Mouse (Mus musculus) testis, postnatal 14 days (tissue): ENCODE results near the gene Rbms1.

Experiments
- DNase-seq: peaks from one replicate; pipeline ENCODE4 v3.0.0; 2021; ENCODE audit warnings: low spot score

Rbms1 gene

GRCm38 (mm10) chr2:60808822-60809221, 154.2 kb downstream of the Rbms1 start:
- no peak for DNase-seq

- DNase-seq = no peak
Observed at GRCm38 (mm10) chr2:60807341-60808195, 155.4 kb downstream of the Rbms1 start.

GRCm38 (mm10) chr2:60804763-60805162, 158.2 kb downstream of the Rbms1 start:
- no peak for DNase-seq

GRCm38 (mm10) chr2:60803377-60803776, 159.6 kb downstream of the Rbms1 start:
- no peak for DNase-seq

GRCm38 (mm10) chr2:60802828-60803227, 160.2 kb downstream of the Rbms1 start:
- no peak for DNase-seq

GRCm38 (mm10) chr2:60802191-60802590, 160.8 kb downstream of the Rbms1 start:
- DNase-seq = no peak

GRCm38 (mm10) chr2:60801571-60802155, 161.3 kb downstream of the Rbms1 start:
- no peak for DNase-seq

- DNase-seq = no peak
Observed at GRCm38 (mm10) chr2:60800921-60801558, 162.0 kb downstream of the Rbms1 start.

- DNase-seq = no peak
Observed at GRCm38 (mm10) chr2:60799816-60800215, 163.2 kb downstream of the Rbms1 start.

- DNase-seq = no peak
Observed at GRCm38 (mm10) chr2:60798767-60799529, 164.0 kb downstream of the Rbms1 start.

- peak; percentile 15 for DNase-seq
Observed at GRCm38 (mm10) chr2:60796969-60797669, 165.9 kb downstream of the Rbms1 start.

GRCm38 (mm10) chr2:60796616-60796968, 166.4 kb downstream of the Rbms1 start:
- no peak for DNase-seq

- DNase-seq = no peak
Observed at GRCm38 (mm10) chr2:60795861-60796260, 167.1 kb downstream of the Rbms1 start.

- no peak for DNase-seq
Observed at GRCm38 (mm10) chr2:60792506-60792905, 170.5 kb downstream of the Rbms1 start.

GRCm38 (mm10) chr2:60789126-60789525, 173.9 kb downstream of the Rbms1 start:
- no peak for DNase-seq

GRCm38 (mm10) chr2:60788173-60788908, 174.7 kb downstream of the Rbms1 start:
- DNase-seq = no peak

- no peak for DNase-seq
Observed at GRCm38 (mm10) chr2:60787088-60787487, 175.9 kb downstream of the Rbms1 start.

GRCm38 (mm10) chr2:60786289-60786688, 176.7 kb downstream of the Rbms1 start:
- DNase-seq = no peak

- no peak for DNase-seq
Observed at GRCm38 (mm10) chr2:60774501-60774900, 188.5 kb downstream of the Rbms1 start.

- DNase-seq = no peak
Observed at GRCm38 (mm10) chr2:60773592-60773991, 189.4 kb downstream of the Rbms1 start.

GRCm38 (mm10) chr2:60766420-60766819, 196.6 kb downstream of the Rbms1 start:
- DNase-seq = no peak
